Mouse (Mus musculus): ENCODE measurements around the gene Hoxc5. TPM values are rescaled to one million over a fixed set of nuclear protein-coding genes. Genes with fewer than 3 reads are reported as not detected.

Hoxc5 gene
- total and polyA plus RNA-seq, 2 experiments from 2014 or later = 0.88 TPM; not detected in 1

DNA sequence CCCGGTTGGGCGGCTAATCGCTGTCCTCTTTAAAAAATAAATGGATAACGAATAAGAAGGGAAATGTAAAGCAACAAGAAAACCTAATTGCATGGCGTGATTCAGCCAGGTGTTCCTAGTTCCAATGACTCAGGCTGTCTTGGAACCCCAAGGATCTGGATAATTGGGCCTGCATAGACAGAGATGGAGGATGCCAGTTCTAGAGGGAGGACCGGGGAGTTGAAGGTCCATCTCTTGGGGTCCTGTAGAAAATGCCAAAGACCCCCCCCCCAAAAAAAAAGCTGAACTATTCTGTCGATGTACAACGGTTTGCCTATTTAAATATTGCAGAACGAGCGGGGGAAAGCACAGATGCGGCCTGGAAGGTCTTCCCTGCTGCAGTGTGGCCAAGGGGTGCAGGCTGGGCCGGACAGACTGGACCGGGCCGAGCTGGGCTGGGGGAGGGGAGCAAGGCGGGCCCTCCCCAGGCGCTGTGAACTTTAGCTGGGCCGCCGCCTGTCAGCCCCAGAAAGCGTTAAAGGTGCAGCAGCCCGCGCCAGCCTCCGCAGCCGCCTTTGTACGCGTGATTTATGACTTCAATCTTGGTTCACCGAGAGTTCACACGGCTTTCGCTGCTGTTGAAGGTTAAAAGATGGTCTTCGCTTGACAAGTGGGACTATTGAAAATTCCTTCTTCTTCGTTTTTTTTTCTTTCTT, 94.0 kb downstream of the Hoxc5 start:
- 1% methylated on average over 30 of the region's 30 CpGs for WGBS
- TF ChIP-seq CTCF (IDR thresholded peaks at IDR 0.05) = no peak
- H3K4me1 ChIP-seq (ENCODE audit: insufficient read depth, low read length) = no peaks in the 10 kb centered on the region
- H3K36me3 ChIP-seq (ENCODE audit: insufficient read depth, low read length) = no peaks in the 10 kb centered on the region
- H3K27ac ChIP-seq (ENCODE audit: low read depth, low read length) = no peak overlapping the region
- no peak overlapping the region for H3K9ac ChIP-seq (replicated peaks; ENCODE audit: low read length, poor library complexity, severe bottlenecking)
- no peak overlapping the region for H3K4me2 ChIP-seq (ENCODE audit: low read depth, low read length, poor library complexity, severe bottlenecking)
- H3K9me3 ChIP-seq (ENCODE audit: low read length) = no peaks in the 10 kb centered on the region
- ATAC-seq (ENCODE audit: low FRiP score) = no peak
- H3K27me3 ChIP-seq (ENCODE audit: insufficient read depth, low read length) = peaks cover 78% of the 10 kb centered on the region
- peak; percentile 47 for DNase-seq (ENCODE audit: low spot score)
- no peak overlapping the region for H3K4me3 ChIP-seq (ENCODE audit: low read depth, low read length)

DNA sequence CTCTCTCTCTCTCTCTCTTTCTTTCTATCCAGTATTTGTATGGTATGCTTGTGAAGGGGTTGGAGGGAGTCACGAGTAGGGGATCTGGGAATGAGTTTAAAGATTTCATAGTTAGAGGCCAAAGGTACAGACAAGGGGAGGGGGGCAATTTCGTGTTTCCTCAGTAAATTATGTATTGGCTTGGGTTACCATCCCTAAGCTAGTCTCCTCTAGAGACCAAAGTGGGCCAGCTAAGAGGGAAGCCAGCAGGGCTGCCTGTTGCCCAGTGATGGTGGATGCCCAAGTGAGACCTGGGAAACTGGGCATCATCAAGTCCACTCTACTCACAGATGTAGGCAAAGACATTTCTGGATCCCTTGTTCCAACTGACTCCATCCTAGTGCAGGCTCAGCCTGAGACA, 94.7 kb downstream of the Hoxc5 start:
- Histone ChIP-seq H3K4me3 (ENCODE audit: low read depth, low read length) (no peak overlapping the region), H3K9ac (replicated peaks; ENCODE audit: low read length, poor library complexity, severe bottlenecking) (no peak overlapping the region), H3K9me3 (ENCODE audit: low read length) (no peaks in the 10 kb centered on the region), H3K27ac (ENCODE audit: low read depth, low read length) (no peak overlapping the region), H3K4me2 (ENCODE audit: low read depth, low read length, poor library complexity, severe bottlenecking) (no peak overlapping the region), H3K27me3 (ENCODE audit: insufficient read depth, low read length) (peaks cover 74% of the 10 kb centered on the region), H3K36me3 (ENCODE audit: insufficient read depth, low read length) (no peaks in the 10 kb centered on the region), H3K4me1 (ENCODE audit: insufficient read depth, low read length) (no peaks in the 10 kb centered on the region)
- TF ChIP-seq CTCF (IDR thresholded peaks at IDR 0.05) = no peak
- WGBS = 20% methylated on average over 2 of the region's 2 CpGs
- ATAC-seq (ENCODE audit: low FRiP score) (no peak), DNase-seq (ENCODE audit: low spot score) (no peak)

DNA sequence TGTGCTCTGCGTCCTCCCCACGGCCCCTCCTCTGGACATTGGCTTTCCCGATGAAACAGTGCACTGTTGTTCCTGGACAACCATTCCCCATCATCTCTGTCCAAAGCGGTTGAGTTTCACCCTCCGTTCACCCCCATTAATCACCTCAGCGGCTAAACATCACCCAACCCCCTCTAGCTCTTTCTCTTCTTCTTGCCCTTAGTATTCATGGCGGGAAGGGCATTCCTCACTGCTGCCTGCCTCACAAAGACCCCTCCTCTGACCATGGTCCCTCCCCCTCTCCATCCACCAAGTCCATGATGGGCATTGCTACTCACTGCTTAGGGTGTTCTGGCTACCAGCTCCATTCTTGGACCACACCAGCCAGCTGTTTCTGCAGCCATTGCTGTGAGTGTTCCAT, 98.4 kb downstream of the Hoxc5 start:
- H3K4me1 ChIP-seq (ENCODE audit: insufficient read depth, low read length) = no peaks in the 10 kb centered on the region
- H3K4me2 ChIP-seq (ENCODE audit: low read depth, low read length, poor library complexity, severe bottlenecking) = no peak overlapping the region
- TF ChIP-seq CTCF (IDR thresholded peaks at IDR 0.05) = no peak
- no peaks in the 10 kb centered on the region for H3K36me3 ChIP-seq (ENCODE audit: insufficient read depth, low read length)
- H3K27me3 ChIP-seq (ENCODE audit: insufficient read depth, low read length) = peaks cover 89% of the 10 kb centered on the region
- no peak for ATAC-seq (ENCODE audit: low FRiP score)
- no peak overlapping the region for H3K4me3 ChIP-seq (ENCODE audit: low read depth, low read length)
- no peak overlapping the region for H3K27ac ChIP-seq (ENCODE audit: low read depth, low read length)
- H3K9me3 ChIP-seq (ENCODE audit: low read length) = no peaks in the 10 kb centered on the region
- 48% methylated on average over 7 of the region's 7 CpGs for WGBS
- no peak for DNase-seq (ENCODE audit: low spot score)
- H3K9ac ChIP-seq (replicated peaks; ENCODE audit: low read length, poor library complexity, severe bottlenecking) = no peak overlapping the region

MicroRNAs encoded within 50 kb of the gene (microRNA counts, 519-probe panel; counts per million panel counts)
- microRNA mmu-miR-615-3p = 528 counts per million, percentile 58 among the panel's probes with 10 or more counts
- microRNA mmu-miR-615-5p = 528 counts per million, percentile 58 among the panel's probes with 10 or more counts

Small RNAs within 50 kb of the gene (microRNA-seq; reads per million reads assigned to microRNA genes)
- gene Mir196a-2 (ENCODE audit: borderline number of aligned reads) = not detected
- 23.8 reads per million, percentile 30 among the genes with 10 or more reads in this experiment for gene Mir615 (ENCODE audit: borderline number of aligned reads)

Other genes starting within 250 kb of the Hoxc5 start
- gene Calcoco1, start 245.3 kb upstream of the Hoxc5 start, total RNA-seq (2014; rRNA removed) = 34.4 and 34.7 TPM in 2 replicates
- gene Calcoco1, start 245.3 kb upstream of the Hoxc5 start, polyA plus RNA-seq (2015; fragmentation: Nextera tagmentation; extraction: Ambion mirVana) = 27.1 and 27.2 TPM in 2 replicates
- 0.16 TPM in 1 of 2 replicates, not detected in the other for gene Hoxc13, start 46.3 kb upstream of the Hoxc5 start, total RNA-seq (2014; rRNA removed)
- gene Hoxc13, start 46.3 kb upstream of the Hoxc5 start, polyA plus RNA-seq (2015; fragmentation: Nextera tagmentation; extraction: Ambion mirVana) = not detected in 2 replicates
- not detected in 2 replicates for gene Hoxc12, start 30.7 kb upstream of the Hoxc5 start, total RNA-seq (2014; rRNA removed)
- gene Hoxc12, start 30.7 kb upstream of the Hoxc5 start, polyA plus RNA-seq (2015; fragmentation: Nextera tagmentation; extraction: Ambion mirVana) = not detected in 2 replicates
- not detected in 2 replicates for gene Hoxc11, start 13.0 kb upstream of the Hoxc5 start, total RNA-seq (2014; rRNA removed)
- gene Hoxc11, start 13.0 kb upstream of the Hoxc5 start, polyA plus RNA-seq (2015; fragmentation: Nextera tagmentation; extraction: Ambion mirVana) = not detected in 2 replicates
- not detected in 2 replicates for gene Hoxc10, start 647 bp upstream of the Hoxc5 start, total RNA-seq (2014; rRNA removed)
- gene Hoxc10, start 647 bp upstream of the Hoxc5 start, polyA plus RNA-seq (2015; fragmentation: Nextera tagmentation; extraction: Ambion mirVana) = not detected in 2 replicates
- not detected in 2 replicates for gene Hoxc9, start 9.0 kb downstream of the Hoxc5 start, total RNA-seq (2014; rRNA removed)
- not detected in 2 replicates for gene Hoxc9, start 9.0 kb downstream of the Hoxc5 start, polyA plus RNA-seq (2015; fragmentation: Nextera tagmentation; extraction: Ambion mirVana)
- not detected in 2 replicates for gene Hoxc8, start 23.2 kb downstream of the Hoxc5 start, total RNA-seq (2014; rRNA removed)
- gene Hoxc8, start 23.2 kb downstream of the Hoxc5 start, polyA plus RNA-seq (2015; fragmentation: Nextera tagmentation; extraction: Ambion mirVana) = not detected in 2 replicates
- not detected in 2 replicates for gene Hoxc6, start 30.8 kb downstream of the Hoxc5 start, total RNA-seq (2014; rRNA removed)
- not detected in 2 replicates for gene Hoxc6, start 30.8 kb downstream of the Hoxc5 start, polyA plus RNA-seq (2015; fragmentation: Nextera tagmentation; extraction: Ambion mirVana)
- 2.2 TPM in 1 of 2 replicates, not detected in the other for gene Hoxc4, start 51.5 kb downstream of the Hoxc5 start, total RNA-seq (2014; rRNA removed)
- not detected in 2 replicates for gene Hoxc4, start 51.5 kb downstream of the Hoxc5 start, polyA plus RNA-seq (2015; fragmentation: Nextera tagmentation; extraction: Ambion mirVana)
- 33.2 and 42.9 TPM in 2 replicates for gene Smug1, start 199.6 kb downstream of the Hoxc5 start, total RNA-seq (2014; rRNA removed)
- gene Smug1, start 199.6 kb downstream of the Hoxc5 start, polyA plus RNA-seq (2015; fragmentation: Nextera tagmentation; extraction: Ambion mirVana) = 13.6 and 14.1 TPM in 2 replicates